Mouse (Mus musculus): ENCODE measurements around the gene Rorb. TPM values are rescaled to one million over a fixed set of nuclear protein-coding genes. Genes with fewer than 3 reads are reported as not detected.

The Rorb gene
- polyA plus RNA-seq, 1 experiment from 2014 or later = 1.0 TPM

- H3K4me3 ChIP-seq (replicated peaks) = no peak overlapping the region
- ATAC-seq (ENCODE audit: insufficient number of reproducible peaks, low FRiP score, low TSS enrichment, low read depth) = no peak
- no peaks in the 10 kb centered on the region for H3K36me3 ChIP-seq
- WGBS = 42% methylated on average over 6 of the region's 6 CpGs
- H3K4me1 ChIP-seq = no peaks in the 10 kb centered on the region; the same call in 1 of the 2 replicates
- H3K4me2 ChIP-seq (replicated peaks) = no peak overlapping the region
- H3K9ac ChIP-seq = no peak overlapping the region
- H3K9me3 ChIP-seq (replicated peaks) = no peaks in the 10 kb centered on the region
- H3K27me3 ChIP-seq = no peaks in the 10 kb centered on the region
- H3K27ac ChIP-seq (replicated peaks) = no peak overlapping the region
These were observed 105.9 kb downstream of the Rorb start for GRCm38 (mm10) chr19:19005144-19005543.

GRCm38 (mm10) chr19:19004023-19004656 is 106.9 kb downstream of the Rorb start:
- Histone ChIP-seq H3K36me3 (no peaks in the 10 kb centered on the region), H3K4me1 (no peaks in the 10 kb centered on the region; the same call in 1 of the 2 replicates), H3K4me3 (replicated peaks) (no peak overlapping the region), H3K9ac (no peak overlapping the region), H3K27me3 (no peaks in the 10 kb centered on the region), H3K4me2 (replicated peaks) (no peak overlapping the region), H3K9me3 (replicated peaks) (no peaks in the 10 kb centered on the region), H3K27ac (replicated peaks) (no peak overlapping the region)
- 69% methylated on average over 10 of the region's 11 CpGs for WGBS
- ATAC-seq (ENCODE audit: insufficient number of reproducible peaks, low FRiP score, low TSS enrichment, low read depth) = no peak

GRCm38 (mm10) chr19:18998966-18999365 is 112.0 kb downstream of the Rorb start:
- Histone ChIP-seq H3K27me3 (no peaks in the 10 kb centered on the region), H3K9ac (no peak overlapping the region), H3K4me2 (replicated peaks) (no peak overlapping the region), H3K4me3 (replicated peaks) (no peak overlapping the region), H3K9me3 (replicated peaks) (no peaks in the 10 kb centered on the region), H3K36me3 (no peaks in the 10 kb centered on the region), H3K4me1 (no peaks in the 10 kb centered on the region), H3K27ac (replicated peaks) (no peak overlapping the region)
- 85% methylated on average over 8 of the region's 8 CpGs for WGBS
- ATAC-seq (ENCODE audit: insufficient number of reproducible peaks, low FRiP score, low TSS enrichment, low read depth) = no peak

GRCm38 (mm10) chr19:18997711-18998110 is 113.3 kb downstream of the Rorb start:
- WGBS = 46% methylated on average over 1 of the region's 1 CpGs

DNA sequence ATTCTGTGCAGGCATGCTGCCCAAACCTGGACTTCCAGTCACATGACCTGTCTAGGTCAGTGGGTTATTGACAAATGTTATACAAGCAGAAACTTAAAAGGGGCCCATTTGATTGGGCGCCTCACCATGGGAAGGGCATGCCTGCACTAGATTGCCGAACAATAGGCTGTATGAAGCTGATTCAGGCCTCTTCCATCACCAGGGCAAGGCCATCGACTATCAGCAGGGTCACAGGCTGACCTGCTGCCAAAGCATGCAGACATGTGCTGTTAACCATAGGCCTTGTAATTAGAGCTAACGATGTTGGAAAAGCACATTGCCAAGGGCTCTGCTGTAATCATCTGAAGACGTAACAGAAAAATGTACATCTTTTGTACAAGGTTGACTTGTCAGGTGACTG is 131.0 kb downstream of the Rorb start:
- Histone ChIP-seq H3K9ac (no peak overlapping the region), H3K27me3 (no peaks in the 10 kb centered on the region), H3K27ac (replicated peaks) (no peak overlapping the region), H3K4me2 (replicated peaks) (no peak overlapping the region), H3K4me1 (no peaks in the 10 kb centered on the region), H3K9me3 (replicated peaks) (no peaks in the 10 kb centered on the region), H3K4me3 (replicated peaks) (no peak overlapping the region), H3K36me3 (no peaks in the 10 kb centered on the region)
- ATAC-seq (ENCODE audit: insufficient number of reproducible peaks, low FRiP score, low TSS enrichment, low read depth) = no peak
- WGBS = 69% methylated on average over 5 of the region's 5 CpGs

More at GRCm38 (mm10) chr19:18997711-18998110, 113.3 kb downstream of the Rorb start:
- Histone ChIP-seq H3K4me3 (replicated peaks) (no peak overlapping the region), H3K9me3 (replicated peaks) (no peaks in the 10 kb centered on the region), H3K27ac (replicated peaks) (no peak overlapping the region), H3K9ac (no peak overlapping the region), H3K4me1 (no peaks in the 10 kb centered on the region), H3K36me3 (no peaks in the 10 kb centered on the region), H3K27me3 (no peaks in the 10 kb centered on the region), H3K4me2 (replicated peaks) (no peak overlapping the region)
- no peak for ATAC-seq (ENCODE audit: insufficient number of reproducible peaks, low FRiP score, low TSS enrichment, low read depth)

- Histone ChIP-seq H3K4me2 (replicated peaks) (no peak overlapping the region), H3K27ac (replicated peaks) (no peak overlapping the region), H3K9ac (no peak overlapping the region), H3K4me3 (replicated peaks) (no peak overlapping the region), H3K27me3 (no peaks in the 10 kb centered on the region), H3K36me3 (no peaks in the 10 kb centered on the region), H3K9me3 (replicated peaks) (no peaks in the 10 kb centered on the region), H3K4me1 (no peaks in the 10 kb centered on the region)
- 56% methylated on average over 5 of the region's 5 CpGs for WGBS
- ATAC-seq (ENCODE audit: insufficient number of reproducible peaks, low FRiP score, low TSS enrichment, low read depth) = no peak
These were observed 136.0 kb downstream of the Rorb start for GRCm38 (mm10) chr19:18974796-18975660.

GRCm38 (mm10) chr19:18969386-18969785 is 141.6 kb downstream of the Rorb start:
- ATAC-seq (ENCODE audit: insufficient number of reproducible peaks, low FRiP score, low TSS enrichment, low read depth) = no peak
- Histone ChIP-seq H3K4me3 (replicated peaks) (no peak overlapping the region), H3K4me2 (replicated peaks) (no peak overlapping the region), H3K36me3 (no peaks in the 10 kb centered on the region), H3K9ac (no peak overlapping the region), H3K27me3 (no peaks in the 10 kb centered on the region), H3K27ac (replicated peaks) (no peak overlapping the region), H3K9me3 (replicated peaks) (no peaks in the 10 kb centered on the region), H3K4me1 (no peaks in the 10 kb centered on the region)
- 64% methylated on average over 8 of the region's 8 CpGs for WGBS

- ATAC-seq (ENCODE audit: insufficient number of reproducible peaks, low FRiP score, low TSS enrichment, low read depth) = no peak
- WGBS = 72% methylated on average over 4 of the region's 4 CpGs
- Histone ChIP-seq H3K9me3 (replicated peaks) (no peaks in the 10 kb centered on the region), H3K4me3 (replicated peaks) (no peak overlapping the region), H3K9ac (no peak overlapping the region), H3K4me1 (no peaks in the 10 kb centered on the region), H3K27ac (replicated peaks) (no peak overlapping the region), H3K4me2 (replicated peaks) (no peak overlapping the region), H3K27me3 (no peaks in the 10 kb centered on the region), H3K36me3 (no peaks in the 10 kb centered on the region)
These were observed 143.7 kb downstream of the Rorb start for GRCm38 (mm10) chr19:18967307-18967706.

DNA sequence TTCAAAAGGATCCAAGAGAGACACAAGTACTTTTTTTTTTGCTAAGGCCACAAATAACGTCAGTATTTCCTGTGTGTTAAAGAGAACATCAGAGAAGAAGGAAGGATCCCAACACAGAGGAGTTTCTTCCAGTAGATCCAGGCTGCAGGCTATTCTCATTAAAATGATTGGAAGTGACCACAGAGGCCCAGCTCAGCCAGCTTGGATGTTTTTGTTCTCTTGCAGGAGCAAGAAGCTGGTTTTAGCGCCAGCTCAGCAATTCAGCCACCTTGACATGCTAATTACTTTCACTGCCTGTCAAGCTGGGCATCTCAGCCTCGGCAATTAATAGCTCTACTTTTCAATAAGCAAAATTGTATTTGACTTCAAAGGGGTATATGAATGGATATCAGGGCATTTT is 151.1 kb downstream of the Rorb start:
- ATAC-seq (ENCODE audit: insufficient number of reproducible peaks, low FRiP score, low TSS enrichment, low read depth) = no peak
- no peak overlapping the region for H3K9ac ChIP-seq
- H3K4me1 ChIP-seq = no peaks in the 10 kb centered on the region
- no peak overlapping the region for H3K27ac ChIP-seq (replicated peaks)
- no peaks in the 10 kb centered on the region for H3K36me3 ChIP-seq
- no peak overlapping the region for H3K4me2 ChIP-seq (replicated peaks)
- 14% methylated on average over 3 of the region's 3 CpGs for WGBS
- no peak overlapping the region for H3K4me3 ChIP-seq (replicated peaks)
- H3K9me3 ChIP-seq (replicated peaks) = no peaks in the 10 kb centered on the region
- H3K27me3 ChIP-seq = no peaks in the 10 kb centered on the region

DNA sequence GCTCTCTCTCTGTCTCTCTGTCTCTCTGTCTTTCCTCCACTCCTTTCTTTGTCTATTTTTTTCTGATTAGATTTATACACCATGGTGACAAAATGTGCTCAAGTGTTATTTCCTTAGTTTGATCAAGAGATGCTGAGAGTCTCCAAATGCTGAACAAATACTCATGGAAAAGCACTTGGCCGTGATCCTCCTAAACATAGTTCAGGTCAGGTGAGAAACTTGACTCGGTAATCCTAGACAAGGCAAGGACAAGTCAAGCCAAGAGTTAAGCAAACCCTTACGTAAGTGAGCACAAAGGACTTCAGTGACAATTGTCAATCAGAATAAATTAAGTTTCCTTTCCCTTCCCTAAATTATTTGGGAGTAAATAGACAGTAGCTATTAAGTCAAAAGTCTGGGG is 158.2 kb downstream of the Rorb start:
- H3K9me3 ChIP-seq (replicated peaks) = no peaks in the 10 kb centered on the region
- H3K9ac ChIP-seq = no peak overlapping the region
- ATAC-seq (ENCODE audit: insufficient number of reproducible peaks, low FRiP score, low TSS enrichment, low read depth) = no peak
- no peak overlapping the region for H3K27ac ChIP-seq (replicated peaks)
- H3K4me1 ChIP-seq = no peaks in the 10 kb centered on the region
- H3K4me3 ChIP-seq (replicated peaks) = no peak overlapping the region
- H3K36me3 ChIP-seq = no peaks in the 10 kb centered on the region
- H3K27me3 ChIP-seq = no peaks in the 10 kb centered on the region
- 79% methylated on average over 3 of the region's 3 CpGs for WGBS
- H3K4me2 ChIP-seq (replicated peaks) = no peak overlapping the region

DNA sequence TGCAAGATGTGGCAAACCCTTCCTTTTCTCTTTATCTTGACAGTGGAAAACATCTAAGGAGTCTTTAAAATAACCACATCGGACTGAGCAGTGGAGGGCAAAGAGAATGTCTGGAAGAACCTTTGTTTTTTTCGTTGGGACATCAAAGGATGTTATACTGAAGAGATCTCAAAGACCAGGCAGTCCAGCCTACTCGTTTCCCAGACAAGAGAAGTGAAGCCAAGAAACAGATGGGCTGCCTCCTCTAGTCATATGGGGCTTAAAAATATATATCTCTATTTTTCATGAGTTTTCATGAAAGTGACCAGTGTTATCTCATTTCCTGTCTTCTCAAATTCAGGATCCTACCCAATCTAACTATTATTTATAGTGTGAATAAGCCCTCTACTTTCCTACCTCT is 163.8 kb downstream of the Rorb start:
- Histone ChIP-seq H3K27ac (replicated peaks) (no peak overlapping the region), H3K27me3 (no peaks in the 10 kb centered on the region), H3K36me3 (no peaks in the 10 kb centered on the region), H3K9me3 (replicated peaks) (no peaks in the 10 kb centered on the region), H3K4me1 (no peaks in the 10 kb centered on the region), H3K4me3 (replicated peaks) (no peak overlapping the region), H3K9ac (no peak overlapping the region), H3K4me2 (replicated peaks) (no peak overlapping the region)
- WGBS = 60% methylated on average over 3 of the region's 3 CpGs
- ATAC-seq (ENCODE audit: insufficient number of reproducible peaks, low FRiP score, low TSS enrichment, low read depth) = no peak

All from embryonic facial prominence, embryonic 15.5 days (tissue).